Mouse (Mus musculus) lung, postnatal 0 days (tissue): Measurements from ENCODE around the gene Krt18. TPM values are rescaled to one million over a fixed set of nuclear protein-coding genes. Genes with fewer than 3 reads are reported as not detected.
A peak's percentile ranks its signal among the peaks of the same experiment; 100 is the strongest.

Experiments
- ATAC-seq: fragments of 200-750 bp; cut with Nextera tagmentation; 2 replicates; pipeline ENCODE4 v1.8.0; 2017; ENCODE audit warnings: moderate library complexity
- DNase-seq: peaks from one replicate; pipeline ENCODE4 v3.0.0-alpha.2; 2016; ENCODE audit warnings: low spot score
- H3K27ac ChIP-seq: fragments of 300-500 bp; sonication (generic); 2 replicates; pipeline ENCODE4 v1.5.1; 2014; ENCODE audit warnings: antibody characterized with exemption, mild to moderate bottlenecking, low read length, mixed read lengths
- H3K27me3 ChIP-seq: fragments of 300-500 bp; sonication (generic); replicated peaks from 2 replicates; pipeline ENCODE4 v1.6.1; 2014; ENCODE audit warnings: low read length, mixed read lengths; ENCODE audit not compliant: insufficient read depth
- H3K36me3 ChIP-seq: fragments of 300-500 bp; sonication (generic); 2 replicates; pipeline ENCODE4 v1.6.1; 2014; ENCODE audit warnings: low read length, mixed read lengths; ENCODE audit not compliant: insufficient read depth
- H3K4me1 ChIP-seq: fragments of 300-500 bp; sonication (generic); 2 replicates; pipeline ENCODE4 v1.6.1; 2014; ENCODE audit warnings: antibody characterized with exemption, low read depth, low read length, mixed read lengths; ENCODE audit not compliant: insufficient read depth
- H3K4me2 ChIP-seq: fragments of 300-500 bp; sonication (generic); replicated peaks from 2 replicates; pipeline ENCODE4 v1.6.1; 2014; ENCODE audit warnings: low read depth, mild to moderate bottlenecking, low read length, moderate library complexity, mixed read lengths
- H3K4me3 ChIP-seq: fragments of 300-500 bp; sonication (generic); 2 replicates; pipeline ENCODE4 v1.5.1; 2014; ENCODE audit warnings: low read depth, low read length
- H3K9ac ChIP-seq: fragments of 300-500 bp; sonication (generic); replicated peaks from 2 replicates; pipeline ENCODE4 v1.6.1; 2014; ENCODE audit warnings: low read depth, mild to moderate bottlenecking
- H3K9me3 ChIP-seq: fragments of 300-500 bp; sonication (generic); 2 replicates; pipeline ENCODE4 v1.6.1; 2016; ENCODE audit warnings: low read length, mixed read lengths
- CTCF ChIP-seq: IDR thresholded peaks from 2 replicates; pipeline ENCODE4 v1.5.1; 2016; ENCODE audit warnings: antibody characterized with exemption, mild to moderate bottlenecking
- EP300 ChIP-seq: IDR thresholded peaks from 2 replicates; pipeline ENCODE4 v1.6.1; 2016; ENCODE audit warnings: antibody characterized with exemption, mild to moderate bottlenecking, control low read depth
- WGBS: fragments of 180-500 bp; shearing (Covaris S2); extraction: QIAGEN DNeasy Blood & Tissue Kit; methylation state at CpG from one replicate; pipeline ENCODE4 v1.1.7; 2014; 5-methylcytosine and 5-hydroxymethylcytosine counted together
- polyA plus RNA-seq: library from polyadenylated mRNA; unstranded; fragments of >200 nt; fragmentation: Nextera tagmentation; extraction: Ambion mirVana; gene quantifications from 2 replicates; pipeline ENCODE4 v1.2.1, GENCODE M21; 2015

The Krt18 gene
- polyA plus RNA-seq, 1 experiment from 2014 or later: 248 TPM

- Histone ChIP-seq H3K4me2 (no peak overlapping the region), H3K27me3 (0 out of 2 replicates have a peak, but pooled peaks cover 4% of the 10 kb centered on the region), H3K4me3 (no peak overlapping the region), H3K4me1 (peaks cover 12% of the 10 kb centered on the region; the same call in 1 of the 2 replicates), H3K9me3 (no peaks in the 10 kb centered on the region), H3K36me3 (no peaks in the 10 kb centered on the region), H3K27ac (peak overlapping the region; percentile 86), H3K9ac (no peak overlapping the region)
- no peak for TF ChIP-seq CTCF
- TF ChIP-seq EP300: no peak
- DNase-seq (no peak), ATAC-seq (no peak)
- WGBS: 45% methylated on average over 12 of the region's 12 CpGs
Measured at GRCm38 (mm10) chr15:102007097-102008069, 20.6 kb upstream of the Krt18 start.

- Histone ChIP-seq H3K27ac (no peak overlapping the region), H3K4me1 (peaks cover 11% of the 10 kb centered on the region; the same call in 1 of the 2 replicates), H3K36me3 (no peaks in the 10 kb centered on the region), H3K9ac (no peak overlapping the region), H3K4me3 (no peak overlapping the region), H3K9me3 (no peaks in the 10 kb centered on the region), H3K4me2 (no peak overlapping the region), H3K27me3 (no peaks in the 10 kb centered on the region)
- 57% methylated on average over 3 of the region's 3 CpGs for WGBS
- DNase-seq (peak; percentile 61), ATAC-seq (peak; percentile 32; the same call in 1 of the 2 replicates)
- TF ChIP-seq CTCF (no peak), EP300 (peak; percentile 17; the same call in 1 of the 2 replicates)
Measured at GRCm38 (mm10) chr15:102010569-102011245, 17.3 kb upstream of the Krt18 start.

GRCm38 (mm10) chr15:102012260-102012765 is 15.7 kb upstream of the Krt18 start:
- TF ChIP-seq CTCF: no peak
- no peak for TF ChIP-seq EP300
- Histone ChIP-seq H3K4me1 (peaks cover 11% of the 10 kb centered on the region; the same call in 1 of the 2 replicates), H3K27ac (no peak overlapping the region), H3K4me2 (no peak overlapping the region), H3K4me3 (no peak overlapping the region), H3K27me3 (no peaks in the 10 kb centered on the region), H3K9me3 (no peaks in the 10 kb centered on the region), H3K9ac (no peak overlapping the region), H3K36me3 (no peaks in the 10 kb centered on the region)
- 53% methylated on average over 4 of the region's 4 CpGs for WGBS
- no peak for ATAC-seq
- DNase-seq: no peak

GRCm38 (mm10) chr15:102013651-102014050 is 14.3 kb upstream of the Krt18 start:
- DNase-seq: peak; percentile 79
- peaks cover 11% of the 10 kb centered on the region; the same call in 1 of the 2 replicates for H3K4me1 ChIP-seq
- no peak for TF ChIP-seq EP300
- no peak for TF ChIP-seq CTCF
- 27% methylated on average over 3 of the region's 3 CpGs for WGBS
- H3K9ac ChIP-seq: no peak overlapping the region
- no peaks in the 10 kb centered on the region for H3K36me3 ChIP-seq
- ATAC-seq: no peak
- peak overlapping the region; percentile 69 for H3K27ac ChIP-seq
- H3K9me3 ChIP-seq: no peaks in the 10 kb centered on the region
- no peak overlapping the region for H3K4me3 ChIP-seq
- no peak overlapping the region for H3K4me2 ChIP-seq
- H3K27me3 ChIP-seq: no peaks in the 10 kb centered on the region

- Histone ChIP-seq H3K4me1 (peaks cover 11% of the 10 kb centered on the region; the same call in 1 of the 2 replicates), H3K36me3 (no peaks in the 10 kb centered on the region), H3K4me2 (no peak overlapping the region), H3K27me3 (no peaks in the 10 kb centered on the region), H3K4me3 (no peak overlapping the region), H3K9ac (no peak overlapping the region), H3K27ac (no peak overlapping the region), H3K9me3 (no peaks in the 10 kb centered on the region)
- TF ChIP-seq CTCF: no peak
- no peak for TF ChIP-seq EP300
- no peak for ATAC-seq
- WGBS: 16% methylated on average over 3 of the region's 4 CpGs
- DNase-seq: no peak
Measured at GRCm38 (mm10) chr15:102014848-102015247, 13.1 kb upstream of the Krt18 start.

GRCm38 (mm10) chr15:102016096-102016495 is 11.9 kb upstream of the Krt18 start:
- Histone ChIP-seq H3K27ac (peak overlapping the region; percentile 89), H3K9ac (no peak overlapping the region), H3K9me3 (no peaks in the 10 kb centered on the region), H3K27me3 (no peaks in the 10 kb centered on the region), H3K4me1 (peaks cover 8% of the 10 kb centered on the region; the same call in 1 of the 2 replicates), H3K36me3 (no peaks in the 10 kb centered on the region), H3K4me2 (no peak overlapping the region), H3K4me3 (no peak overlapping the region)
- DNase-seq: peak; percentile 86
- peak; percentile 75 for ATAC-seq
- TF ChIP-seq EP300 (peak; percentile 60; the same call in 1 of the 2 replicates), CTCF (no peak)
- 8% methylated on average over 3 of the region's 3 CpGs for WGBS
